Mouse (Mus musculus) neural tube, embryonic 15.5 days (tissue): ENCODE results near the gene Rgs12. TPM values are rescaled to one million over a fixed set of nuclear protein-coding genes. Genes with fewer than 3 reads are reported as not detected.

Source experiments
- ATAC-seq: fragments of 200-750 bp; cut with Nextera tagmentation; 2 replicates; pipeline ENCODE4 v1.8.0; 2017; ENCODE audit warnings: mild to moderate bottlenecking, moderate TSS enrichment, moderate library complexity; ENCODE audit not compliant: low FRiP score
- H3K27ac ChIP-seq: fragments of 300-500 bp; sonication (generic); replicated peaks from 2 replicates; pipeline ENCODE4 v1.5.1; 2015; ENCODE audit warnings: mild to moderate bottlenecking, inconsistent platforms
- H3K27me3 ChIP-seq: fragments of 300-500 bp; sonication (generic); replicated peaks from 2 replicates; pipeline ENCODE4 v1.6.1; 2015; ENCODE audit warnings: inconsistent platforms
- H3K36me3 ChIP-seq: fragments of 300-500 bp; sonication (generic); 2 replicates; pipeline ENCODE4 v1.6.1; 2015; ENCODE audit warnings: inconsistent platforms
- H3K4me1 ChIP-seq: fragments of 300-500 bp; sonication (generic); 2 replicates; pipeline ENCODE4 v1.6.1; 2015; ENCODE audit warnings: inconsistent platforms
- H3K4me2 ChIP-seq: fragments of 300-500 bp; sonication (generic); 2 replicates; pipeline ENCODE4 v1.6.1; 2015; ENCODE audit warnings: inconsistent platforms, mild to moderate bottlenecking, moderate library complexity
- H3K4me3 ChIP-seq: fragments of 300-500 bp; sonication (generic); replicated peaks from 2 replicates; pipeline ENCODE4 v1.5.1; 2015; ENCODE audit warnings: mild to moderate bottlenecking, inconsistent platforms
- H3K9ac ChIP-seq: fragments of 300-500 bp; sonication (generic); replicated peaks from 2 replicates; pipeline ENCODE4 v1.6.1; 2015; ENCODE audit warnings: mild to moderate bottlenecking, inconsistent platforms
- H3K9me3 ChIP-seq: fragments of 300-500 bp; sonication (generic); replicated peaks from 2 replicates; pipeline ENCODE4 v1.6.1; 2016; ENCODE audit warnings: inconsistent platforms
- WGBS: fragments of 180-500 bp; shearing (Covaris S2); methylation state at CpG from one replicate; pipeline ENCODE4 v1.1.7; 2015; ENCODE audit warnings: mixed read lengths; 5-methylcytosine and 5-hydroxymethylcytosine counted together
- polyA plus RNA-seq: library from polyadenylated mRNA; unstranded; fragments of >200 nt; fragmentation: Nextera tagmentation; extraction: Ambion mirVana; gene quantifications from 2 replicates; pipeline ENCODE4 v1.2.1, GENCODE M21; 2015

Gene Rgs12
- polyA plus RNA-seq, 1 experiment from 2014 or later, result 32.9 TPM

GRCm38 (mm10) chr5:35069841-35070240 is 120.6 kb downstream of the Rgs12 start:
- Histone ChIP-seq H3K4me1 (peaks cover 6% of the 10 kb centered on the region; the same call in 1 of the 2 replicates), H3K9ac (no peak overlapping the region), H3K27me3 (no peaks in the 10 kb centered on the region), H3K4me3 (no peak overlapping the region), H3K9me3 (no peaks in the 10 kb centered on the region), H3K4me2 (no peak overlapping the region), H3K27ac (no peak overlapping the region), H3K36me3 (no peaks in the 10 kb centered on the region)
- WGBS, result 90% methylated on average over 2 of the region's 2 CpGs
- no peak for ATAC-seq

- no peak overlapping the region for H3K4me2 ChIP-seq
- ATAC-seq, result no peak
- no peak overlapping the region for H3K27ac ChIP-seq
- no peaks in the 10 kb centered on the region for H3K36me3 ChIP-seq
- no peak overlapping the region for H3K9ac ChIP-seq
- 89% methylated on average over 8 of the region's 8 CpGs for WGBS
- no peak overlapping the region for H3K4me3 ChIP-seq
- H3K27me3 ChIP-seq, result no peaks in the 10 kb centered on the region
- no peaks in the 10 kb centered on the region for H3K9me3 ChIP-seq
- H3K4me1 ChIP-seq, result peaks cover 6% of the 10 kb centered on the region; the same call in 1 of the 2 replicates
These were observed 121.1 kb downstream of the Rgs12 start for GRCm38 (mm10) chr5:35070314-35070713.

- peaks cover 6% of the 10 kb centered on the region; the same call in 1 of the 2 replicates for H3K4me1 ChIP-seq
- 23% methylated on average over 7 of the region's 7 CpGs for WGBS
- H3K9ac ChIP-seq, result no peak overlapping the region
- H3K36me3 ChIP-seq, result no peaks in the 10 kb centered on the region
- no peaks in the 10 kb centered on the region for H3K27me3 ChIP-seq
- H3K4me2 ChIP-seq, result no peak overlapping the region
- peak; percentile 45 for ATAC-seq
- no peak overlapping the region for H3K27ac ChIP-seq
- no peak overlapping the region for H3K4me3 ChIP-seq
- H3K9me3 ChIP-seq, result no peaks in the 10 kb centered on the region
These were observed 121.7 kb downstream of the Rgs12 start for GRCm38 (mm10) chr5:35070953-35071352.

- H3K27me3 ChIP-seq, result no peaks in the 10 kb centered on the region
- H3K36me3 ChIP-seq, result 0 out of 2 replicates have a peak, but pooled peaks cover 6% of the 10 kb centered on the region
- no peak overlapping the region for H3K4me2 ChIP-seq
- no peaks in the 10 kb centered on the region for H3K9me3 ChIP-seq
- no peak overlapping the region for H3K4me3 ChIP-seq
- no peak overlapping the region for H3K9ac ChIP-seq
- H3K27ac ChIP-seq, result no peak overlapping the region
- WGBS, result 95% methylated on average over 6 of the region's 6 CpGs
- peaks cover 6% of the 10 kb centered on the region; the same call in 1 of the 2 replicates for H3K4me1 ChIP-seq
- ATAC-seq, result no peak
These were observed 122.6 kb downstream of the Rgs12 start for GRCm38 (mm10) chr5:35071855-35072254.

GRCm38 (mm10) chr5:35073235-35073634 is 124.0 kb downstream of the Rgs12 start:
- peaks cover 13% of the 10 kb centered on the region; the same call in 1 of the 2 replicates for H3K36me3 ChIP-seq
- H3K4me1 ChIP-seq, result peaks cover 6% of the 10 kb centered on the region; the same call in 1 of the 2 replicates
- H3K9me3 ChIP-seq, result no peaks in the 10 kb centered on the region
- ATAC-seq, result no peak
- H3K27ac ChIP-seq, result no peak overlapping the region
- no peak overlapping the region for H3K9ac ChIP-seq
- no peak overlapping the region for H3K4me3 ChIP-seq
- 73% methylated on average over 11 of the region's 11 CpGs for WGBS
- H3K4me2 ChIP-seq, result no peak overlapping the region
- peaks cover 4% of the 10 kb centered on the region; the same call in 1 of the 2 replicates for H3K27me3 ChIP-seq

GRCm38 (mm10) chr5:35073992-35074391 is 124.7 kb downstream of the Rgs12 start:
- peaks cover 11% of the 10 kb centered on the region for H3K27me3 ChIP-seq
- no peak overlapping the region for H3K9ac ChIP-seq
- no peaks in the 10 kb centered on the region for H3K9me3 ChIP-seq
- ATAC-seq, result no peak
- peaks cover 13% of the 10 kb centered on the region; the same call in 1 of the 2 replicates for H3K36me3 ChIP-seq
- no peak overlapping the region for H3K4me3 ChIP-seq
- no peak overlapping the region for H3K27ac ChIP-seq
- WGBS, result 74% methylated on average over 9 of the region's 9 CpGs
- peaks cover 6% of the 10 kb centered on the region; the same call in 1 of the 2 replicates for H3K4me1 ChIP-seq
- no peak overlapping the region for H3K4me2 ChIP-seq

- Histone ChIP-seq H3K36me3 (peaks cover 17% of the 10 kb centered on the region; the same call in 1 of the 2 replicates), H3K9me3 (no peaks in the 10 kb centered on the region), H3K4me1 (0 out of 2 replicates have a peak, but pooled peaks cover under 1% of the 10 kb centered on the region), H3K9ac (no peak overlapping the region), H3K27me3 (peaks cover 21% of the 10 kb centered on the region), H3K4me2 (no peak overlapping the region), H3K4me3 (no peak overlapping the region), H3K27ac (no peak overlapping the region)
- WGBS, result 100% methylated on average over 1 of the region's 1 CpGs
- no peak for ATAC-seq
These were observed 127.1 kb downstream of the Rgs12 start for GRCm38 (mm10) chr5:35076369-35076768.

GRCm38 (mm10) chr5:35079101-35079500 is 129.9 kb downstream of the Rgs12 start:
- Histone ChIP-seq H3K27me3 (peaks cover 21% of the 10 kb centered on the region), H3K9me3 (no peaks in the 10 kb centered on the region), H3K4me2 (no peak overlapping the region), H3K27ac (no peak overlapping the region), H3K36me3 (peaks cover 17% of the 10 kb centered on the region; the same call in 1 of the 2 replicates), H3K9ac (no peak overlapping the region), H3K4me1 (0 out of 2 replicates have a peak, but pooled peaks cover 3% of the 10 kb centered on the region), H3K4me3 (no peak overlapping the region)
- WGBS, result 38% methylated on average over 18 of the region's 18 CpGs
- ATAC-seq, result no peak

GRCm38 (mm10) chr5:35084913-35085312 is 135.7 kb downstream of the Rgs12 start:
- no peak overlapping the region for H3K4me2 ChIP-seq
- 0 out of 2 replicates have a peak, but pooled peaks cover 2% of the 10 kb centered on the region for H3K36me3 ChIP-seq
- 74% methylated on average over 3 of the region's 3 CpGs for WGBS
- no peak for ATAC-seq
- no peaks in the 10 kb centered on the region for H3K9me3 ChIP-seq
- H3K27me3 ChIP-seq, result peaks cover under 1% of the 10 kb centered on the region
- no peak overlapping the region for H3K9ac ChIP-seq
- 0 out of 2 replicates have a peak, but pooled peaks cover 3% of the 10 kb centered on the region for H3K4me1 ChIP-seq
- H3K27ac ChIP-seq, result no peak overlapping the region
- H3K4me3 ChIP-seq, result no peak overlapping the region

GRCm38 (mm10) chr5:35088785-35089613 is 139.8 kb downstream of the Rgs12 start:
- 69% methylated on average over 9 of the region's 9 CpGs for WGBS
- Histone ChIP-seq H3K27ac (no peak overlapping the region), H3K4me1 (no peaks in the 10 kb centered on the region), H3K9ac (no peak overlapping the region), H3K36me3 (peaks cover 33% of the 10 kb centered on the region), H3K27me3 (no peaks in the 10 kb centered on the region), H3K4me2 (no peak overlapping the region), H3K4me3 (no peak overlapping the region), H3K9me3 (no peaks in the 10 kb centered on the region)
- ATAC-seq, result no peak
